Mouse (Mus musculus) ES-E14 (cell line): Measurements from ENCODE around the gene Olfr215. TPM values are rescaled to one million over a fixed set of nuclear protein-coding genes. Genes with fewer than 3 reads are reported as not detected.
"Not testable (repeated sequence)": the region's sequence is repeated elsewhere in the genome, so short reads cannot be mapped to it uniquely, and the experiment has no call there.

Experiments
- DNase-seq: peaks from one replicate; pipeline ENCODE4 v3.0.0-alpha.2; 2013; ENCODE audit warnings: low read depth, low spot score
- H3K27ac ChIP-seq: 2 replicates; pipeline ENCODE4 v1.5.1; 2012; ENCODE audit warnings: low read depth, mild to moderate bottlenecking, low read length, moderate library complexity, mixed read lengths; ENCODE audit not compliant: poor library complexity, insufficient read depth, severe bottlenecking
- H3K36me3 ChIP-seq: 2 replicates; pipeline ENCODE4 v1.6.1; 2012; ENCODE audit warnings: mild to moderate bottlenecking, low read length, moderate library complexity, mixed read lengths; ENCODE audit not compliant: control insufficient read depth, poor library complexity, insufficient read depth, severe bottlenecking
- H3K4me1 ChIP-seq, 2 experiments: fragments of 150-350 bp in 1 of 2; sonication (generic) in 1 of 2; 2 replicates each; pipeline ENCODE4 v1.6.1; 2012; ENCODE audit warnings: low read length in 2 of 2, mild to moderate bottlenecking in 1 of 2, mixed read lengths in 1 of 2; ENCODE audit not compliant: control insufficient read depth in 2 of 2, insufficient read depth in 2 of 2, poor library complexity in 1 of 2
- H3K4me3 ChIP-seq, 2 experiments: fragments of 150-350 bp in 1 of 2; sonication (generic) in 1 of 2; 2 replicates each; pipeline ENCODE4 v1.5.1; 2012; ENCODE audit warnings: low read length in 2 of 2, low read depth in 1 of 2, mild to moderate bottlenecking in 1 of 2, mixed read lengths in 1 of 2; ENCODE audit not compliant: insufficient read depth in 1 of 2, poor library complexity in 1 of 2, severe bottlenecking in 1 of 2
- H3K9ac ChIP-seq: 2 replicates; pipeline ENCODE4 v1.6.1; 2012; ENCODE audit warnings: low read depth, mild to moderate bottlenecking, low read length, mixed read lengths; ENCODE audit not compliant: poor library complexity, insufficient read depth, severe bottlenecking
- H3K9me3 ChIP-seq: fragments of 150-350 bp; sonication (generic); 2 replicates; pipeline ENCODE4 v1.6.1; 2012; ENCODE audit warnings: low read depth, mild to moderate bottlenecking, low read length; ENCODE audit not compliant: control insufficient read depth, insufficient read depth
- CHD2 ChIP-seq: IDR thresholded peaks from 2 replicates; pipeline ENCODE4 v1.6.1; 2014; ENCODE audit warnings: mild to moderate bottlenecking, low read depth, low read length, inconsistent platforms
- HCFC1 ChIP-seq: IDR thresholded peaks from 2 replicates; pipeline ENCODE4 v1.6.1; 2012; ENCODE audit warnings: low read length, inconsistent platforms, borderline replicate concordance; ENCODE audit not compliant: insufficient read depth
- MAFK ChIP-seq: IDR thresholded peaks from 2 replicates; pipeline ENCODE4 v1.6.1; 2014; ENCODE audit warnings: mild to moderate bottlenecking, low read depth, low read length, inconsistent platforms; ENCODE audit not compliant: insufficient read depth
- ZC3H11A ChIP-seq: IDR thresholded peaks from 2 replicates; pipeline ENCODE4 v1.6.1; 2012; ENCODE audit warnings: low read depth, mild to moderate bottlenecking, inconsistent platforms, low read length, borderline replicate concordance
- ZNF384 ChIP-seq: IDR thresholded peaks from 2 replicates; pipeline ENCODE4 v1.6.1; 2012; ENCODE audit warnings: low read depth, low read length, inconsistent platforms
- in situ Hi-C, 2 experiments: fragments of 600-800 bp; cut with MboI; formaldehyde crosslinking; loops; one replicate each; pipeline ENCODE4 v1.15.1; 2025; ENCODE audit warnings: low sequenced_read_pairs in 2 of 2, inconsistent platforms in 1 of 2; ENCODE audit not compliant: unreplicated experiment in 2 of 2
- total RNA-seq: library from RNA; depleted of rRNA; stranded (reverse); fragments of 300-350 nt; gene quantifications from 2 replicates; pipeline ENCODE4 v1.2.3, GENCODE M21; 2012

Gene Olfr215
- total RNA-seq, 1 experiment: not detected

- peaks cover 3% of the 10 kb centered on the region; the same call in 1 of the 2 replicates for H3K36me3 ChIP-seq
- H3K9ac ChIP-seq: peak overlapping the region; percentile 84
- no peaks in the 10 kb centered on the region for H3K9me3 ChIP-seq
- 0 out of 4 replicates have a peak, but pooled peaks cover 0 to 2% of the 10 kb centered on the region in 2 experiments for H3K4me1 ChIP-seq
- DNase-seq: no peak
- TF ChIP-seq MAFK (no peak), HCFC1 (no peak), CHD2 (no peak), ZC3H11A (no peak), ZNF384 (no peak)
- in situ Hi-C loops: no loop called here
- H3K27ac ChIP-seq: no peak overlapping the region
- peak overlapping the region; percentile 85 to 87 for H3K4me3 ChIP-seq
Observed at GRCm38 (mm10) chr6:116628095-116628494, 44.1 kb upstream of the Olfr215 start.

DNA sequence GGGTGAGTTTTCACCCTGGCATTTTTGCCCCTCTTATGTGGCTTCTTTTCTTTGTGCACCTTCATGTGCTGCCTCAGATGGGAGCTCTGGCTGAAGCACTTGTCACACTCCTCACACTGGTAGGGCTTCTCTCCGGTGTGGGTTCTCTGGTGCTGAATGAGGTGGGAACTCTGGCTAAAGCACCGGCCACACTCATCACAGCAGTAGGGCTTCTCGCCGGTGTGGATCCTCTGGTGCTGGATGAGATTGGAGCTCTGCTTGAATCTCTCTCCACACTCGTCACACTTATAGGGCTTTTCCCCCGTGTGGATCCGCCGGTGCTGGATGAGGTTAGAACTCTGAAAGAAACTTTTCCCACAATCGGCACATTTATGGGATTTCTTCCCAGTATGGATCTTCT, 42.4 kb upstream of the Olfr215 start:
- H3K36me3 ChIP-seq, H3K9me3 ChIP-seq, H3K27ac ChIP-seq, DNase-seq, H3K4me3 ChIP-seq, H3K4me1 ChIP-seq, H3K9ac ChIP-seq, in situ Hi-C loops: not testable (repeated sequence)

DNA sequence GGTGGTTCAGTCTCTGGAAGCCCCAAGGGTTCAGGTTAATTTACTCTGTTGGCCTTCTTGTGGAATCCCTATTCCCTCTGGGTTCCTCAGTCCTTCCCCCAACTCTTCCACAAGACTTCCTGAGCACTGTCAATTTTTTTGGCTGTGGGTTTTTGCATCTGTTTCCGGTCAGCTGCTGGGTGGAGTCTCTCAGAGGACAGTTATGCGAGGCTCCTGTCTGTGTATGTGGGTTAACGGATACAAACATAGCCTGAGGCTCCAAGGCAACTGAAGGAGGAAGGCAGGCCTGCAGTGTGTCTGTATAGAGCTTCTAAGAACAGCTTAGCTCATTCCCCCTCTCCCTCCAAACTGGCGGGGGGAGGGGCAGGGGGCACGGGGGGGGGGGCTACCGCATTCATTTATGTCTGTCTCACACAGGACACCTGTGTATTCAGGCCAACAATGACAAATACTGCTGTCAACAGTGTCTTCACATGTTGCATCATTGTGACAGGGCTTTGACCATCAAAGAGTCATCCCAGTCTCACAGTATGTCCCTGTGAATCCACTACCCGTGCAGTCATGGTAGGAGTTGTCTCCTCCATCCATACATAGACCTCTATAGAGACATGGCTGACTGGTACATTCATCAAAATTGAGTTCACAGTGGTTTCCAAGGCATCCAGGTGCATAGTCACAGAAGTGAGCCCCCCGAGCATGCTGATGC, 37.5 kb upstream of the Olfr215 start:
- in situ Hi-C loops: no loop called here
- no peak for DNase-seq

DNA sequence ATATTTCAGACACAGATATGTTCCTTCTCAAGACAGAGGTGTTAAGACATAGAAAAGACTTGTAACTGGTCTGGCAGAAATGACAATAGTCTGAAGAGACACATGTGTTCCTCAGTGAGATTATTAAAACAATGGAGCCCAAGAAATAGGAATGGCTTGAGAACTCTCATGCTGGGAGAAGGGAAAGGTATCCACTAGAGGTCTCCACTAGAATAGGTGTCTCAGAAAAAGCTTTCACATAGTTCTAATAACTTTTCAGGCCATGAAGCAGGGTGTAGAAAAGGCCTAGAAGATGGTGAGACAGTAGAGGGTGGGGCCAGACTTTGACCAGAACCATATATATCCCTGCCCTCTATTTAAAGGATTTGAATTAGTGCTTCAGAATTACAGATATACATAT, 34.1 kb upstream of the Olfr215 start:
- H3K27ac ChIP-seq: no peak overlapping the region
- no peak overlapping the region for H3K9ac ChIP-seq
- H3K9me3 ChIP-seq: no peaks in the 10 kb centered on the region
- in situ Hi-C loops: no loop called here
- no peak overlapping the region for H3K4me3 ChIP-seq
- H3K36me3 ChIP-seq: no peaks in the 10 kb centered on the region
- TF ChIP-seq MAFK (no peak), CHD2 (no peak), ZNF384 (no peak), HCFC1 (no peak), ZC3H11A (no peak)
- DNase-seq: no peak
- H3K4me1 ChIP-seq: 0 out of 4 replicates have a peak, but pooled peaks cover 0 to 1% of the 10 kb centered on the region in 2 experiments

More for the DNA sequence above, 37.5 kb upstream of the Olfr215 start:
- TF ChIP-seq MAFK (no peak), CHD2 (no peak), ZC3H11A (no peak), ZNF384 (no peak), HCFC1 (no peak)
- H3K27ac ChIP-seq: no peak overlapping the region
- H3K9me3 ChIP-seq: no peaks in the 10 kb centered on the region
- peaks cover 2% of the 10 kb centered on the region; the same call in 1 of the 2 replicates for H3K36me3 ChIP-seq
- H3K4me3 ChIP-seq: no peak overlapping the region
- H3K9ac ChIP-seq: no peak overlapping the region
- 0 out of 4 replicates have a peak, but pooled peaks cover 0 to 1% of the 10 kb centered on the region in 2 experiments for H3K4me1 ChIP-seq

DNA sequence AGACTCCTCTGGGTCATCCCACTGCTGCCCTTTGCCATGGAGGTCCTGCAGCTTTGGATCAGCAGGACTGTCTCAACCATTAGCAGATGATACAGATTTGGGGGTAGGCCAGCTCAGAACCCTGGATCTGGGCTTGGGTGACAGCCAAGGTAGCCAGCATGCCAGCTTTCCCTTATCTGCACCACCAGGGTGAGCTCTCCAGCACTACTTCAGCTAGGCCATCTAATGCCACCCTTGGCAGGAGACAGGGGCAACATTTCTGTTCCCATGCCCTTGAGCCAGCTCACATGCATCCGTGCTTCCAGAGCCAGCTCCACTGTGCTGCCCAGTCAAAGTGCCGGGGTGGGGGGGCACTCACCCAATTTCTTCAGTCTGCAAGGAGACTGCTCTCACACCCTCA, 31.7 kb upstream of the Olfr215 start:
- no peak overlapping the region for H3K4me3 ChIP-seq
- H3K9me3 ChIP-seq: no peaks in the 10 kb centered on the region
- in situ Hi-C loops: no loop called here
- TF ChIP-seq ZC3H11A (no peak), CHD2 (no peak), HCFC1 (no peak), ZNF384 (no peak), MAFK (no peak)
- no peak overlapping the region for H3K27ac ChIP-seq
- no peaks in the 10 kb centered on the region for H3K4me1 ChIP-seq
- H3K9ac ChIP-seq: no peak overlapping the region
- no peaks in the 10 kb centered on the region for H3K36me3 ChIP-seq
- DNase-seq: no peak
